Mouse (Mus musculus): ENCODE measurements around the gene Mapk7. TPM values are rescaled to one million over a fixed set of nuclear protein-coding genes. Genes with fewer than 3 reads are reported as not detected.

Gene Mapk7
- polyA plus RNA-seq, 1 experiment, result 16.6 TPM

DNA sequence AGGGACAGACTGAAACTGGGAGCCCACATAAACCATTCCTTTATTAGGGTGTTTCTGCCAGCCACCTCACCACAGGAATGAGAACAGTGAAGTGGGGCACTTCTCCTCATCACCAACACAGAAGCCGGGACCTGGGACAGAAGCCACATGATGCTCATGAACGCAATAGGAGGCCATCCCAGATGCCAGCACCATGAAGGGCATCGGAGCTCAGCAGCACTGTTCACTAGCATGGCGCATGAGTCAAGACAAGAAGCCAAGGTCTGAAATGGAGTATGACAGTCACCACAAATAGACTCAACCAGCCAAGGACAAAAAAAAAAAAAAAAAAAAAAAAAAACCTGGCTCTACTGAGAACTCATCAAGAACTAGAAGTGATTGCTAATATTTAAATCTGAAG, 53.8 kb downstream of the Mapk7 start:
- TF ChIP-seq CTCF (IDR thresholded peaks at IDR 0.05; ENCODE audit: extremely low read depth, insufficient read length, insufficient replicate concordance, low read depth, low read length) (no peak), POLR2A (IDR thresholded peaks at IDR 0.05; ENCODE audit: low read depth, low read length) (no peak)
- Histone ChIP-seq H3K27ac (ENCODE audit: insufficient read depth, low read depth, low read length) (no peak overlapping the region), H3K4me3 (ENCODE audit: low read depth, low read length) (no peak overlapping the region), H3K36me3 (ENCODE audit: control insufficient read depth, insufficient read depth, low read length) (no peaks in the 10 kb centered on the region), H3K4me1 (ENCODE audit: control insufficient read depth, insufficient read depth, insufficient read length, low read length) (no peaks in the 10 kb centered on the region), H3K27me3 (ENCODE audit: control insufficient read depth, insufficient read depth, low read length) (no peaks in the 10 kb centered on the region)
- WGBS, result 94% methylated on average over 4 of the region's 4 CpGs

- Histone ChIP-seq H3K4me3 (ENCODE audit: low read depth, low read length) (no peak overlapping the region), H3K36me3 (ENCODE audit: control insufficient read depth, insufficient read depth, low read length) (no peaks in the 10 kb centered on the region), H3K4me1 (ENCODE audit: control insufficient read depth, insufficient read depth, insufficient read length, low read length) (no peaks in the 10 kb centered on the region), H3K27ac (ENCODE audit: insufficient read depth, low read depth, low read length) (no peak overlapping the region), H3K27me3 (ENCODE audit: control insufficient read depth, insufficient read depth, low read length) (no peaks in the 10 kb centered on the region)
- WGBS, result 63% methylated on average over 3 of the region's 3 CpGs
- no peak for TF ChIP-seq CTCF (IDR thresholded peaks at IDR 0.05; ENCODE audit: extremely low read depth, insufficient read length, insufficient replicate concordance, low read depth, low read length)
- no peak for TF ChIP-seq POLR2A (IDR thresholded peaks at IDR 0.05; ENCODE audit: low read depth, low read length)
Measured at GRCm38 (mm10) chr11:61439170-61439569, 55.0 kb downstream of the Mapk7 start.

Other genes starting within 250 kb of the Mapk7 start
- 68.2 and 166 TPM in 2 replicates for gene Aldh3a2, start 226.9 kb downstream of the Mapk7 start, polyA plus RNA-seq (2012; rRNA removed)
- gene Slc47a2, start 151.5 kb downstream of the Mapk7 start, polyA plus RNA-seq (2012; rRNA removed), result 0.06 TPM in 1 of 2 replicates, not detected in the other
- gene Slc47a1, start 116.1 kb downstream of the Mapk7 start, polyA plus RNA-seq (2012; rRNA removed), result 9.7 and 25.8 TPM in 2 replicates
- gene Rnf112, start 40.3 kb downstream of the Mapk7 start, polyA plus RNA-seq (2012; rRNA removed), result 0.14 and 0.17 TPM in 2 replicates
- 27.6 and 43.0 TPM in 2 replicates for gene Mfap4, start 9.0 kb downstream of the Mapk7 start, polyA plus RNA-seq (2012; rRNA removed)
- gene B9d1, start 10.7 kb upstream of the Mapk7 start, polyA plus RNA-seq (2012; rRNA removed), result 9.4 and 11.8 TPM in 2 replicates
- gene Epn2, start 85.3 kb upstream of the Mapk7 start, polyA plus RNA-seq (2012; rRNA removed), result 4.2 and 7.9 TPM in 2 replicates
- gene Grap, start 158.9 kb upstream of the Mapk7 start, polyA plus RNA-seq (2012; rRNA removed), result 3.4 and 7.7 TPM in 2 replicates
- 15.8 and 33.8 TPM in 2 replicates for gene Fam83g, start 189.7 kb upstream of the Mapk7 start, polyA plus RNA-seq (2012; rRNA removed)
- gene Slc5a10, start 226.4 kb upstream of the Mapk7 start, polyA plus RNA-seq (2012; rRNA removed), result not detected in 2 replicates

Data from small intestine, adult 2 months (tissue).